Comparison of ENCODE assay signal across 31 mouse cellular contexts in the genomic region with DNA sequence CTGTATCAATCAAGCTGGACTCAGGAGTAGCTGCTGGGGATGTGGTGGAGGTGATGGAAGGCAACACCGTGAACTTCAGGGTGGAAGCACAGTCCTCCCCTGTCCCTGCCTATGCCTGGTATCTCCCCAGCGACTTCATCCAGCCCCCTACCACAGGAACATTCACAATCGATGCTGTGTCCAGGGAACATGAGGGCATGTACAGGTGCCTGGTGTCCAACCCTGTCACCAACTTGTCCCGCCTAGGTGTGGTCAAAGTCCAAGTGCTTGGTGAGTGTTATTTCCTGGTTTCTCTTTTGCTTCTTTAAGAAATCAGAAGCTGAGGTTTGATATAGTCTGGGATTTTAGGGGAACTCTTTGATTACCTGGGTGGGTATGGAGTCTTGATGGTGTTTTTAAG. TPM values are rescaled to one million over a fixed set of nuclear protein-coding genes. Genes with fewer than 3 reads are reported as not detected.
DNase-seq lines count a peak whose midpoint lies in the region; ATAC-seq and TF ChIP-seq lines count a peak whose summit lies in the region.
"Had no signal": no experiment of that assay in that cellular context is flagged by ENCODE, and none has a peak within 500 bp of the region (broad histone marks: within the 10 kb centered on the region; RNA-seq: fewer than 3 reads in every experiment).

No protein-coding gene starts in this region.

- no peaks in the 10 kb centered on the region for H3K4me1 ChIP-seq in heart, embryonic 10.5 days
- H3K4me1 ChIP-seq in liver, postnatal 0 days (ENCODE audit: insufficient read depth): no peaks in the 10 kb centered on the region
- no peaks in the 10 kb centered on the region for H3K4me1 ChIP-seq in liver, embryonic 11.5 days (replicated peaks; ENCODE audit: control insufficient read depth, insufficient read depth, low read length)
- H3K4me1 ChIP-seq in limb, embryonic 10.5 days: no peaks in the 10 kb centered on the region
- no peaks in the 10 kb centered on the region for H3K4me1 ChIP-seq in kidney, adult 2 months (ENCODE audit: control insufficient read depth, insufficient read depth, low read length)
- H3K4me1 ChIP-seq: forebrain, embryonic 10.5 days; forebrain, embryonic 13.5 days; hindbrain, embryonic 15.5 days had no signal

- peak; percentile 24 for DNase-seq in heart, embryonic 10.5 days (ENCODE audit: low spot score)
- no peak for DNase-seq in heart, postnatal 36 days
- peak; percentile 8 for DNase-seq in liver, postnatal 0 days
- no peak for DNase-seq in liver, embryonic 11.5 days (ENCODE audit: low spot score)
- DNase-seq in limb, embryonic 10.5 days (ENCODE audit: low spot score): peak; percentile 11
- no peak for DNase-seq in kidney, adult 2 months
- no peak for DNase-seq in thymus, postnatal 4 days
- DNase-seq: adrenal gland, postnatal 10 days; adrenal gland, postnatal 36 days; B cell, adult 2 months; cerebellum, adult 18-20 months; cerebellum, adult 9-10 months; cerebellum, postnatal 14 days; gastrocnemius, postnatal 10 days; gastrocnemius, postnatal 36 days had no signal

- no peak for TF ChIP-seq CTCF in liver, postnatal 0 days (IDR thresholded peaks at IDR 0.05; ENCODE audit: low read depth)
- TF ChIP-seq CTCF in kidney, adult 2 months (conservative IDR thresholded peaks at IDR 0.05; ENCODE audit: insufficient read depth, insufficient read length, low read depth, low read length): no peak

- H3K4me2 ChIP-seq in liver, postnatal 0 days (ENCODE audit: low read depth, low read length): no peak overlapping the region
- no peak overlapping the region for H3K4me2 ChIP-seq in liver, embryonic 11.5 days
- H3K4me2 ChIP-seq: forebrain, embryonic 13.5 days; heart, embryonic 11.5 days; hindbrain, embryonic 15.5 days had no signal

- no peak for TF ChIP-seq POLR2A in kidney, adult 2 months (IDR thresholded peaks at IDR 0.05; ENCODE audit: low read depth, low read length)

- 86% methylated on average over 4 of the region's 4 CpGs for WGBS in heart, embryonic 10.5 days
- 83% methylated on average over 4 of the region's 4 CpGs for WGBS in liver, postnatal 0 days (ENCODE audit: insufficient replicate concordance)
- WGBS in liver, embryonic 11.5 days: 80% methylated on average over 4 of the region's 4 CpGs
- 92% methylated on average over 4 of the region's 4 CpGs for WGBS in limb, embryonic 10.5 days
- 87% methylated on average over 4 of the region's 4 CpGs for WGBS in kidney, adult 2 months

- intact Hi-C loops in heart, postnatal 36 days (cut with DNase I): no loop called here

- no peak overlapping the region for H3K4me3 ChIP-seq in heart, embryonic 10.5 days
- no peak overlapping the region for H3K4me3 ChIP-seq in liver, postnatal 0 days (ENCODE audit: low read depth, low read length)
- H3K4me3 ChIP-seq in liver, embryonic 11.5 days (ENCODE audit: low read depth, low read length): no peak overlapping the region
- no peak overlapping the region for H3K4me3 ChIP-seq in limb, embryonic 10.5 days
- no peak overlapping the region for H3K4me3 ChIP-seq in kidney, adult 2 months (ENCODE audit: insufficient read depth, low read depth, low read length)
- H3K4me3 ChIP-seq: forebrain, embryonic 10.5 days; forebrain, embryonic 13.5 days; hindbrain, embryonic 15.5 days had no signal

- H3K27me3 ChIP-seq in heart, embryonic 10.5 days (ENCODE audit: insufficient read depth, poor library complexity, severe bottlenecking): no peaks in the 10 kb centered on the region
- no peaks in the 10 kb centered on the region for H3K27me3 ChIP-seq in liver, postnatal 0 days (ENCODE audit: insufficient read depth, low read length)
- H3K27me3 ChIP-seq in liver, embryonic 11.5 days (replicated peaks; ENCODE audit: control insufficient read depth, insufficient read depth, low read length): no peaks in the 10 kb centered on the region
- H3K27me3 ChIP-seq in limb, embryonic 10.5 days (ENCODE audit: low read depth, poor library complexity, severe bottlenecking): no peaks in the 10 kb centered on the region
- no peaks in the 10 kb centered on the region for H3K27me3 ChIP-seq in kidney, adult 2 months (replicated peaks; ENCODE audit: control insufficient read depth, insufficient read depth, low read length)
- H3K27me3 ChIP-seq: forebrain, embryonic 13.5 days; hindbrain, embryonic 15.5 days had no signal

- H3K9me3 ChIP-seq in heart, embryonic 10.5 days: peaks cover 28% of the 10 kb centered on the region
- peaks cover 3% of the 10 kb centered on the region for H3K9me3 ChIP-seq in liver, postnatal 0 days (ENCODE audit: low read length)
- peaks cover 3% of the 10 kb centered on the region for H3K9me3 ChIP-seq in liver, embryonic 11.5 days (ENCODE audit: control insufficient read depth, low read length)
- H3K9me3 ChIP-seq in limb, embryonic 10.5 days (replicated peaks): peaks cover 10% of the 10 kb centered on the region; the same call in 1 of the 2 replicates

- ATAC-seq in liver, postnatal 0 days: no peak
- ATAC-seq in liver, embryonic 11.5 days (replicated peaks; ENCODE audit: low FRiP score): no peak
- ATAC-seq: forebrain, embryonic 13.5 days; forebrain, embryonic 16.5 days; Patski had no signal

- TF ChIP-seq EP300 in liver, postnatal 0 days (IDR thresholded peaks at IDR 0.05; ENCODE audit: low read depth): no peak

- no peak overlapping the region for H3K27ac ChIP-seq in heart, embryonic 10.5 days
- no peak overlapping the region for H3K27ac ChIP-seq in liver, postnatal 0 days (ENCODE audit: low read depth)
- H3K27ac ChIP-seq in liver, embryonic 11.5 days (ENCODE audit: low read depth, low read length): no peak overlapping the region
- H3K27ac ChIP-seq in limb, embryonic 10.5 days: no peak overlapping the region
- no peak overlapping the region for H3K27ac ChIP-seq in kidney, adult 2 months (ENCODE audit: insufficient read depth, low read depth, low read length)
- H3K27ac ChIP-seq: forebrain, embryonic 10.5 days; forebrain, embryonic 13.5 days; hindbrain, embryonic 15.5 days had no signal

- H3K36me3 ChIP-seq in heart, embryonic 10.5 days: no peaks in the 10 kb centered on the region
- no peaks in the 10 kb centered on the region for H3K36me3 ChIP-seq in liver, postnatal 0 days (replicated peaks; ENCODE audit: insufficient read depth, low read length)
- no peaks in the 10 kb centered on the region for H3K36me3 ChIP-seq in liver, embryonic 11.5 days (ENCODE audit: control insufficient read depth, insufficient read depth, low read length)
- H3K36me3 ChIP-seq in limb, embryonic 10.5 days: no peaks in the 10 kb centered on the region
- H3K36me3 ChIP-seq in kidney, adult 2 months (ENCODE audit: control insufficient read depth, insufficient read depth, low read length): no peaks in the 10 kb centered on the region
- H3K36me3 ChIP-seq: forebrain, embryonic 10.5 days; G1E; hindbrain, embryonic 15.5 days had no signal

- H3K9ac ChIP-seq in liver, postnatal 0 days (replicated peaks): no peak overlapping the region
- no peak overlapping the region for H3K9ac ChIP-seq in liver, embryonic 11.5 days (ENCODE audit: low read depth, low read length)
- H3K9ac ChIP-seq: forebrain, embryonic 13.5 days; hindbrain, embryonic 15.5 days had no signal

RNA-seq across cellular contexts. Expression of gene Ceacam20, which starts 6.3 kb away (rescaled TPM):
- polyA plus RNA-seq in heart, embryonic 10.5 days (2016; fragmentation: Nextera tagmentation; extraction: Ambion mirVana): not detected in 2 replicates
- total RNA-seq in heart, postnatal 36 days (2021): not detected
- polyA plus RNA-seq in liver, postnatal 0 days (2015; fragmentation: Nextera tagmentation; extraction: Ambion mirVana): not detected in 2 replicates
- polyA plus RNA-seq in liver, embryonic 11.5 days (2014; fragmentation: Nextera tagmentation; extraction: Ambion mirVana): not detected in 2 replicates
- not detected in 2 replicates for polyA plus RNA-seq in limb, embryonic 10.5 days (2016; fragmentation: Nextera tagmentation; extraction: Ambion mirVana)
- polyA plus RNA-seq in kidney, adult 2 months (2012; rRNA removed): 0.03 TPM in 1 of 2 replicates, not detected in the other
- total RNA-seq: adrenal gland, adult 18-20 months; adrenal gland, postnatal 10 days; adrenal gland, postnatal 36 days; G1E; gastrocnemius, adult 18-20 months; gastrocnemius, postnatal 10 days; gastrocnemius, postnatal 36 days; granulocyte monocyte progenitor cell, adult 5-6 weeks; heart, postnatal 25 days had no signal
- polyA plus RNA-seq: embryonic facial prominence, embryonic 11.5 days; embryonic facial prominence, embryonic 14.5 days; forebrain, embryonic 10.5 days; forebrain, embryonic 13.5 days; forebrain, embryonic 16.5 days; G1E; heart, embryonic 11.5 days; heart, embryonic 14.5 days; heart, postnatal 0 days; hindbrain, embryonic 11.5 days; hindbrain, embryonic 15.5 days; Patski had no signal

RNA-seq across cellular contexts. Expression of gene Nlrp9b, which starts 19.7 kb away (rescaled TPM):
- 0.05 TPM in 1 of 2 replicates, not detected in the other for polyA plus RNA-seq in heart, embryonic 10.5 days (2016; fragmentation: Nextera tagmentation; extraction: Ambion mirVana)
- total RNA-seq in heart, postnatal 36 days (2021): not detected
- polyA plus RNA-seq in liver, postnatal 0 days (2015; fragmentation: Nextera tagmentation; extraction: Ambion mirVana): not detected in 2 replicates
- not detected in 2 replicates for polyA plus RNA-seq in liver, embryonic 11.5 days (2014; fragmentation: Nextera tagmentation; extraction: Ambion mirVana)
- not detected in 2 replicates for polyA plus RNA-seq in limb, embryonic 10.5 days (2016; fragmentation: Nextera tagmentation; extraction: Ambion mirVana)
- polyA plus RNA-seq in kidney, adult 2 months (2012; rRNA removed): not detected in 2 replicates
- total RNA-seq: adrenal gland, adult 18-20 months; adrenal gland, postnatal 10 days; adrenal gland, postnatal 36 days; gastrocnemius, adult 18-20 months; gastrocnemius, postnatal 10 days; gastrocnemius, postnatal 36 days; granulocyte monocyte progenitor cell, adult 5-6 weeks; heart, postnatal 25 days had no signal
- polyA plus RNA-seq: embryonic facial prominence, embryonic 11.5 days; embryonic facial prominence, embryonic 14.5 days; forebrain, embryonic 10.5 days; forebrain, embryonic 13.5 days; forebrain, embryonic 16.5 days; G1E; heart, embryonic 11.5 days; heart, embryonic 14.5 days; heart, postnatal 0 days; hindbrain, embryonic 11.5 days; hindbrain, embryonic 15.5 days; Patski had no signal

RNA-seq across cellular contexts. Expression of gene Igsf23, which starts 21.0 kb away (rescaled TPM):
- 1.3 and 2.1 TPM in 2 replicates for polyA plus RNA-seq in heart, embryonic 10.5 days (2016; fragmentation: Nextera tagmentation; extraction: Ambion mirVana)
- 1 to 10 TPM; 1.4 TPM for total RNA-seq in heart, postnatal 36 days (2021)
- polyA plus RNA-seq in liver, postnatal 0 days (2015; fragmentation: Nextera tagmentation; extraction: Ambion mirVana): 0.69 and 0.89 TPM in 2 replicates
- polyA plus RNA-seq in liver, embryonic 11.5 days (2014; fragmentation: Nextera tagmentation; extraction: Ambion mirVana): 0.59 and 0.73 TPM in 2 replicates
- polyA plus RNA-seq in limb, embryonic 10.5 days (2016; fragmentation: Nextera tagmentation; extraction: Ambion mirVana): 0.21 and 0.24 TPM in 2 replicates
- polyA plus RNA-seq in kidney, adult 2 months (2012; rRNA removed): 0.14 and 0.31 TPM in 2 replicates
- total RNA-seq: adrenal gland, adult 18-20 months; adrenal gland, postnatal 36 days; gastrocnemius, adult 18-20 months; gastrocnemius, postnatal 10 days; gastrocnemius, postnatal 36 days had no signal
- polyA plus RNA-seq: embryonic facial prominence, embryonic 11.5 days; embryonic facial prominence, embryonic 14.5 days; forebrain, embryonic 10.5 days; forebrain, embryonic 13.5 days; forebrain, embryonic 16.5 days; G1E; hindbrain, embryonic 11.5 days; hindbrain, embryonic 15.5 days had no signal

RNA-seq across cellular contexts. Expression of gene Pvr, which starts 50.6 kb away (rescaled TPM):
- 12.9 and 15.0 TPM in 2 replicates for polyA plus RNA-seq in heart, embryonic 10.5 days (2016; fragmentation: Nextera tagmentation; extraction: Ambion mirVana)
- 10 to 100 TPM; 19.8 to 25.0 TPM for total RNA-seq in heart, postnatal 36 days (2021)
- polyA plus RNA-seq in liver, postnatal 0 days (2015; fragmentation: Nextera tagmentation; extraction: Ambion mirVana): 2.2 and 3.0 TPM in 2 replicates
- 5.1 and 6.1 TPM in 2 replicates for polyA plus RNA-seq in liver, embryonic 11.5 days (2014; fragmentation: Nextera tagmentation; extraction: Ambion mirVana)
- polyA plus RNA-seq in limb, embryonic 10.5 days (2016; fragmentation: Nextera tagmentation; extraction: Ambion mirVana): 6.2 TPM in 2 replicates
- polyA plus RNA-seq in kidney, adult 2 months (2012; rRNA removed): 10.9 and 12.3 TPM in 2 replicates
- polyA plus RNA-seq: G1E had no signal

Comparison
In these comparisons a context has a peak if more than half of its experiments do, and no peak if none do; other contexts are left out.
1. DNase-seq: peak in heart, embryonic 10.5 days (single experiment), liver, postnatal 0 days (single experiment) and limb, embryonic 10.5 days (single experiment); none in heart, postnatal 36 days (0 of 2), liver, embryonic 11.5 days (single experiment), kidney, adult 2 months (single experiment) and thymus, postnatal 4 days (single experiment).